Comparison of ENCODE assay signal across 28 mouse cellular contexts in genomic region chr2:7730960-7731359, GRCm38 (mm10).
DNase-seq lines count a peak whose midpoint lies in the region; ATAC-seq and TF ChIP-seq lines count a peak whose summit lies in the region.
"Had no signal": no experiment of that assay in that cellular context is flagged by ENCODE, and none has a peak within 500 bp of the region (broad histone marks: within the 10 kb centered on the region; RNA-seq: fewer than 3 reads in every experiment).

No protein-coding gene starts in this region.

- no peak overlapping the region for H3K4me2 ChIP-seq in lung, embryonic 14.5 days
- no peak overlapping the region for H3K4me2 ChIP-seq in lung, postnatal 0 days (replicated peaks; ENCODE audit: low read depth, low read length)
- no peak overlapping the region for H3K4me2 ChIP-seq in neural tube, embryonic 15.5 days
- H3K4me2 ChIP-seq: embryonic facial prominence, embryonic 12.5 days; hindbrain, embryonic 15.5 days; limb, embryonic 13.5 days; liver, embryonic 12.5 days; midbrain, embryonic 12.5 days; neural tube, embryonic 13.5 days; stomach, embryonic 15.5 days had no signal

- no peaks in the 10 kb centered on the region for H3K4me1 ChIP-seq in lung, embryonic 14.5 days (ENCODE audit: insufficient read depth)
- no peaks in the 10 kb centered on the region for H3K4me1 ChIP-seq in lung, postnatal 0 days (ENCODE audit: insufficient read depth, low read depth, low read length)
- H3K4me1 ChIP-seq in neural tube, embryonic 15.5 days: no peaks in the 10 kb centered on the region
- H3K4me1 ChIP-seq: embryonic facial prominence, embryonic 12.5 days; hindbrain, embryonic 10.5 days; hindbrain, embryonic 15.5 days; limb, embryonic 13.5 days; liver, embryonic 12.5 days; stomach, embryonic 15.5 days had no signal

- no peak for TF ChIP-seq CTCF in lung, embryonic 14.5 days (IDR thresholded peaks at IDR 0.05; ENCODE audit: low read depth)
- TF ChIP-seq CTCF in lung, postnatal 0 days (IDR thresholded peaks at IDR 0.05): no peak

- no peak overlapping the region for H3K27ac ChIP-seq in lung, embryonic 14.5 days (ENCODE audit: low read depth)
- no peak overlapping the region for H3K27ac ChIP-seq in lung, postnatal 0 days (ENCODE audit: low read length)
- no peak overlapping the region for H3K27ac ChIP-seq in neural tube, embryonic 15.5 days (replicated peaks)
- H3K27ac ChIP-seq: embryonic facial prominence, embryonic 12.5 days; hindbrain, embryonic 10.5 days; hindbrain, embryonic 15.5 days; limb, embryonic 13.5 days; liver, embryonic 12.5 days; midbrain, embryonic 12.5 days; neural tube, embryonic 13.5 days; stomach, embryonic 15.5 days had no signal

- peak; percentile 1 for DNase-seq in adrenal gland, adult 2 months
- DNase-seq in adrenal gland, postnatal 4 days (ENCODE audit: low spot score in 2 of 2): no peak
- DNase-seq in lung, embryonic 14.5 days: peak; percentile 83
- DNase-seq in lung, postnatal 4 days: no peak
- DNase-seq in lung, postnatal 0 days (ENCODE audit: low spot score): peak; percentile 42
- DNase-seq in right cerebral cortex, postnatal 4 days: no peak
- DNase-seq: cerebellum, adult 11 months; cerebellum, adult 9-10 months; cerebellum, postnatal 36 days; heart, postnatal 14 days; kidney, adult 11 months; kidney, postnatal 14 days; liver, postnatal 0 days; thymus, postnatal 14 days had no signal

- H3K9me3 ChIP-seq in lung, embryonic 14.5 days (ENCODE audit: low read depth, low read length): no peaks in the 10 kb centered on the region
- no peaks in the 10 kb centered on the region for H3K9me3 ChIP-seq in lung, postnatal 0 days (ENCODE audit: low read length)
- H3K9me3 ChIP-seq in neural tube, embryonic 15.5 days (replicated peaks): no peaks in the 10 kb centered on the region
- H3K9me3 ChIP-seq: embryonic facial prominence, embryonic 12.5 days; G1E; hindbrain, embryonic 10.5 days; hindbrain, embryonic 15.5 days; limb, embryonic 13.5 days; liver, embryonic 12.5 days; midbrain, embryonic 12.5 days; neural tube, embryonic 13.5 days; stomach, embryonic 15.5 days had no signal

- H3K9ac ChIP-seq in lung, embryonic 14.5 days: no peak overlapping the region
- H3K9ac ChIP-seq in lung, postnatal 0 days (replicated peaks; ENCODE audit: low read depth): no peak overlapping the region
- H3K9ac ChIP-seq in neural tube, embryonic 15.5 days (replicated peaks): no peak overlapping the region
- H3K9ac ChIP-seq: embryonic facial prominence, embryonic 12.5 days; hindbrain, embryonic 15.5 days; limb, embryonic 13.5 days; liver, embryonic 12.5 days; liver, postnatal 0 days; midbrain, embryonic 12.5 days; neural tube, embryonic 13.5 days; stomach, embryonic 15.5 days had no signal

- ATAC-seq in lung, embryonic 14.5 days (ENCODE audit: insufficient read depth): peak; percentile 60; the same call in 1 of the 2 replicates
- ATAC-seq in lung, postnatal 0 days: no peak
- ATAC-seq in neural tube, embryonic 15.5 days (ENCODE audit: low FRiP score): no peak
- ATAC-seq: forebrain, embryonic 16.5 days; inflammation-experienced regulatory T-cells, adult 6 months; liver, embryonic 12.5 days; liver, postnatal 0 days; Patski had no signal

- peak; percentile 34; the same call in 1 of the 2 replicates for TF ChIP-seq EP300 in lung, postnatal 0 days (IDR thresholded peaks at IDR 0.05)

- H3K4me3 ChIP-seq in lung, embryonic 14.5 days (ENCODE audit: low read depth, low read length): no peak overlapping the region
- no peak overlapping the region for H3K4me3 ChIP-seq in lung, postnatal 0 days (ENCODE audit: low read depth, low read length)
- no peak overlapping the region for H3K4me3 ChIP-seq in neural tube, embryonic 15.5 days (replicated peaks)
- H3K4me3 ChIP-seq: embryonic facial prominence, embryonic 12.5 days; hindbrain, embryonic 10.5 days; hindbrain, embryonic 15.5 days; left cerebral cortex, adult 2 months; limb, embryonic 13.5 days; liver, embryonic 12.5 days; midbrain, embryonic 12.5 days; neural tube, embryonic 13.5 days; stomach, embryonic 15.5 days had no signal

- no peaks in the 10 kb centered on the region for H3K36me3 ChIP-seq in lung, embryonic 14.5 days (ENCODE audit: insufficient read depth)
- no peaks in the 10 kb centered on the region for H3K36me3 ChIP-seq in lung, postnatal 0 days (ENCODE audit: insufficient read depth, low read length)
- H3K36me3 ChIP-seq in neural tube, embryonic 15.5 days: no peaks in the 10 kb centered on the region
- H3K36me3 ChIP-seq: embryonic facial prominence, embryonic 12.5 days; G1E; hindbrain, embryonic 10.5 days; hindbrain, embryonic 15.5 days; limb, embryonic 13.5 days; liver, embryonic 12.5 days; midbrain, embryonic 12.5 days; neural tube, embryonic 13.5 days; stomach, embryonic 15.5 days had no signal

- 72% methylated on average over 1 of the region's 1 CpGs for WGBS in lung, embryonic 14.5 days
- WGBS in lung, postnatal 0 days: 63% methylated on average over 1 of the region's 1 CpGs
- WGBS in neural tube, embryonic 15.5 days: 98% methylated on average over 1 of the region's 1 CpGs

- H3K27me3 ChIP-seq in lung, embryonic 14.5 days (ENCODE audit: insufficient read depth, low read length): no peaks in the 10 kb centered on the region
- no peaks in the 10 kb centered on the region for H3K27me3 ChIP-seq in lung, postnatal 0 days (replicated peaks; ENCODE audit: insufficient read depth, low read length)
- H3K27me3 ChIP-seq in neural tube, embryonic 15.5 days (replicated peaks): no peaks in the 10 kb centered on the region
- H3K27me3 ChIP-seq: embryonic facial prominence, embryonic 12.5 days; hindbrain, embryonic 15.5 days; limb, embryonic 13.5 days; liver, embryonic 12.5 days; midbrain, embryonic 12.5 days; neural tube, embryonic 13.5 days; Patski; stomach, embryonic 15.5 days had no signal

Comparison
In these comparisons a context has a peak if more than half of its experiments do, and no peak if none do; other contexts are left out.
1. DNase-seq: peak in adrenal gland, adult 2 months (single experiment), lung, embryonic 14.5 days (single experiment) and lung, postnatal 0 days (single experiment); none in adrenal gland, postnatal 4 days (0 of 2), lung, postnatal 4 days (0 of 2) and right cerebral cortex, postnatal 4 days (single experiment).